In genomic region chr6:120769972-120770371, GRCm38 (mm10) we compare ENCODE assay signal across 18 mouse cellular contexts. TPM values are rescaled to one million over a fixed set of nuclear protein-coding genes. Genes with fewer than 3 reads are reported as not detected.
"Had no signal": no experiment of that assay in that cellular context is flagged by ENCODE, and none has a peak within 500 bp of the region (broad histone marks: within the 10 kb centered on the region; RNA-seq: fewer than 3 reads in every experiment).

No protein-coding gene starts in this region.

- H3K27me3 ChIP-seq: neural tube, embryonic 13.5 days; neural tube, embryonic 15.5 days; stomach, embryonic 15.5 days had no signal

- H3K9me3 ChIP-seq: neural tube, embryonic 13.5 days; neural tube, embryonic 15.5 days; stomach, embryonic 15.5 days had no signal

- H3K4me1 ChIP-seq: stomach, embryonic 15.5 days had no signal

- DNase-seq: retina, postnatal 1 day; right cerebral cortex, adult 18-20 months; right cerebral cortex, postnatal 14 days; right cerebral cortex, postnatal 25 days; right cerebral cortex, postnatal 4 days; spleen, adult 18-20 months; thymus, adult 18-20 months; thymus, adult 2 months; thymus, postnatal 14 days; thymus, postnatal 25 days; thymus, postnatal 36 days; thymus, postnatal 4 days had no signal

- H3K4me2 ChIP-seq: neural tube, embryonic 13.5 days; neural tube, embryonic 15.5 days; stomach, embryonic 15.5 days had no signal

- H3K36me3 ChIP-seq: neural tube, embryonic 15.5 days; stomach, embryonic 15.5 days had no signal

- H3K4me3 ChIP-seq: neural tube, embryonic 13.5 days; neural tube, embryonic 15.5 days; stomach, embryonic 15.5 days had no signal

- H3K9ac ChIP-seq: neural tube, embryonic 13.5 days; neural tube, embryonic 15.5 days; stomach, embryonic 15.5 days had no signal

- H3K27ac ChIP-seq: neural tube, embryonic 13.5 days; neural tube, embryonic 15.5 days; stomach, embryonic 15.5 days; stomach, postnatal 0 days had no signal

RNA-seq across cellular contexts. Expression of gene Slc25a18, which starts 3.4 kb away (rescaled TPM):
- polyA plus RNA-seq: thymus, postnatal 0 days; urinary bladder, adult 2 months had no signal
